Mouse (Mus musculus) embryonic fibroblast, embryonic 13.5 days (primary cell): ENCODE data around the gene Adamts2. TPM values are rescaled to one million over a fixed set of nuclear protein-coding genes. Genes with fewer than 3 reads are reported as not detected.

Experiments
- H3K27ac ChIP-seq: 2 replicates; pipeline ENCODE4 v1.5.1; 2012; ENCODE audit warnings: low read length, control low read depth, inconsistent platforms; ENCODE audit not compliant: insufficient read depth
- H3K4me1 ChIP-seq: 2 replicates; pipeline ENCODE4 v1.6.1; 2011; ENCODE audit warnings: low read length; ENCODE audit not compliant: control insufficient read depth, insufficient read depth
- H3K4me3 ChIP-seq: 2 replicates; pipeline ENCODE4 v1.5.1; 2011; ENCODE audit warnings: mild to moderate bottlenecking, control low read depth, low read length; ENCODE audit not compliant: insufficient read depth
- CTCF ChIP-seq: IDR thresholded peaks from 2 replicates; pipeline ENCODE4 v1.5.1; 2011; ENCODE audit warnings: mild to moderate bottlenecking, control low read depth, low read length, moderate library complexity, borderline replicate concordance; ENCODE audit not compliant: insufficient read depth
- POLR2A ChIP-seq: IDR thresholded peaks from 2 replicates; pipeline ENCODE4 v1.6.1; 2011; ENCODE audit warnings: low read depth, mild to moderate bottlenecking, control low read depth, low read length, moderate library complexity
- polyA plus RNA-seq: library from polyadenylated mRNA; stranded (reverse); fragments of >200 nt; gene quantifications from 2 replicates; pipeline ENCODE4 v1.2.4, GENCODE M21; 2011; ENCODE audit warnings: low read depth; ENCODE audit not compliant: missing spikeins, insufficient read length

Adamts2 gene
- 22.3 and 25.6 TPM in 2 replicates for polyA plus RNA-seq

DNA sequence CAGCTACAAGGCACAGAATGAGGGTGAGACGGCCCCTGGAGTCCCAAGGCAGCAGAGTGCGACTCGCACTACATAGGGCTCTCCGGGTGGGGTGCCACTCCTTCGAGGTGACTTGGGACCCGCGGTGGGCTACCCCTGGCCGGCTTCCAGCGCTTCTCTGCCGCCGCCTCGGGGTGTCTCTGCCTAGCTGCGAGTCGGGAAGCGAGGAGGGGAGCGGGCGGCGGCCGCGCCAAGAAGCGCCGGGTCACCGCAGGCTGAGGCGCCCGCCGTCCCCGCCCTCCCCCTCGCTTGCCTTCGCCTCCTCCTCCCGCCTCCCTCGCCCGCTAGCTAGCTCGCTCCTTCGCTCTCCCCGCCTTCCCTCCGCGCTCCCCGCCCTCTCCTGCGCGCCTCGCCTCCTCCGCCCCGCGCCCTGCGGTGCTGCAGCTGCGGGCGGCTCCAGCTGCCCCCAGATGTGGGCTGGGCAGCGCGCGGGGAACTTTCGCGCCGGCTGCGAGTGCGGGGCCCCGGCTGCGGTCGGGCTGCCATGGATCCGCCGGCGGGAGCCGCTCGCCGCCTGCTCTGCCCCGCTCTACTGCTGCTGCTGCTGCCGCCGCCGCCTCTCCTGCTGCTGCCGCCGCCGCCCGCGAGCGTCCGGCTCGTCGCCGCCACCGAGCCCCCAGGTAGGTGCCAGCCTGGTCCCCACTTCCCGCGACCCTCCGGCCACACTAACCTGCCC lies at the start of gene Adamts2:
Gene Adamts2, plus strand, starts transcription at position 444 of the 715 bp plus-strand sequence.
- Histone ChIP-seq H3K27ac (no peak within 1 kb of the TSS), H3K4me3 (peak within 1 kb of the TSS; percentile 38), H3K4me1 (no peaks in the 10 kb centered on the region; the same call in 1 of the 2 replicates)
- TF ChIP-seq POLR2A (peak; percentile 36; the same call in 1 of the 2 replicates), CTCF (no peak)

DNA sequence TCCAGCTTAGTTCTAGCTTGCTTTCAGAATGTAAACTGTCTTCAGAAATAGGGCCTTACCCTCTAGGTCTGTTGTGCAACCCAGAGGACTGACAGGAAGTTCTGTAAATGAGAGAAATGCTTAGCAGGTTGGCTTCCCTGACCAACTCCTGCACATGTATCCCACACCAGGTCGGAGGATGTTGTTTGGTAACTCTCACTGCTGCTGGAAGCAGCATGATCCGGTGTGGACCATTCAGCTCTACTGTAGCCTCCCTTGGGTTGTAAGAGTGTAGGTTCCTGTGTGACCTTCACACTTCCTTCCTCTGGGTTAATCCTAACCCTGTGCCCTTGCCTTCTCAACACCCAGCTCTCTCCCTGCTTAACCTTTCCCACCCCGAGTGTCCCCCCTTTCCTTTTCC lies 44.8 kb upstream of the Adamts2 start:
- TF ChIP-seq POLR2A, result no peak
- no peak for TF ChIP-seq CTCF
- Histone ChIP-seq H3K4me3 (no peak overlapping the region), H3K4me1 (no peaks in the 10 kb centered on the region), H3K27ac (no peak overlapping the region)

DNA sequence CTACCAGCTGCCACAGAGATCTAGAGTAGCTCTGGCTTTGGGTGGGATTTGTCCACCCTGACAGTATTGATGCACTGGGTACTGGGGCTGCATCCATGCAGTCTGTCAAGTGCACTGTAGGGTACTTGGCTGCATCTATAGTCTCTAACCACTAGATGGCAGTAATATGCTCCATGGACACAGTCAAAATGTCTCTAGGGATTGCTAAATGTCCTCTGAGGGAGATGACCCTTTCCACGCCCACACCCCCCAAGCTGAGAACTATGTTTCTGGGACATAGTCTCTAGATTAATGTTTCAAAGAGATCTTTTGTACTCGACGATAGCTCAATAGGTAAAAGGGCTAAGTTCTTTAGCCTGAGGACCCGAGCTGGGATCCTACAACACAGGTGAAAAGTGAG lies 42.8 kb upstream of the Adamts2 start:
- 0 out of 2 replicates have a peak, but pooled peaks have one; percentile 13 for TF ChIP-seq CTCF
- TF ChIP-seq POLR2A, result no peak
- Histone ChIP-seq H3K4me3 (no peak overlapping the region), H3K4me1 (no peaks in the 10 kb centered on the region), H3K27ac (no peak overlapping the region)

DNA sequence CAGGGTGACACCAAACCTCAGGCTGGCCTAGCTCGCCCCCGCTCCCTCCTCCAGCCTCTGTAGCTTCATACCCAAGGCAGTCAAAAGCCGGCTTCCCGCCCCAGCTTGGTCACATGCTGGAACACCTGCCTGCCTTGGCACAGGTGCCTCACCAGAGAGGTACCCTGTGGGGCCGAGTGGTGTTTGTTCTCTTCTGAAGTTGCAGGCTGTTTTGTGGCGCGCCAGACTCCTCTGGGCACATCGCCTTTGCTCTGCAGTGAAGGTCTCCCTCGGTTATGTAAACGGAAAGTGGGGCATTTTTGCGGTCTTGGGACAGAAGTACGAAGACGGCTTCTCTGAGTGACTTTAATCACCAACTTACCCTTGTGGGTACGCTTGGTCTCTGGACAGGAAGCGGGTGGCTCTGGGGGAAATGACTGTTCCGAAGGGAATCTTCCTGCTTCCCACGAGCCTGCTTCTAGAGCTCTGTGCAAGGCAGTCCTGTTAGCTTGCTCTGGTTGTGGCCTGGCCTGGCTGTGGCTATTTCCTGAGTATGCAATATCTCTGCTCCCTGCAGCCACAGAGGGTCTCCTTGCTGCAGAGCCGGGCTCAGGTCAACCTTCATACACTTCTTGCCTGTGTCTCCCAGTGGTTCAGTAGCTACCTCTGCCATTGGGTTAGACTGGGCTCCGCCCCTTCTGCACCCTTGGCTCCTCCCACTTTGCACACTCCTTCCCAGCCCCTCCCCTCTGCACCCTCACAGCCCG lies 36.2 kb upstream of the Adamts2 start:
- H3K27ac ChIP-seq, result no peak overlapping the region
- H3K4me1 ChIP-seq, result no peaks in the 10 kb centered on the region
- no peak overlapping the region for H3K4me3 ChIP-seq
- TF ChIP-seq CTCF, result no peak
- TF ChIP-seq POLR2A, result no peak

DNA sequence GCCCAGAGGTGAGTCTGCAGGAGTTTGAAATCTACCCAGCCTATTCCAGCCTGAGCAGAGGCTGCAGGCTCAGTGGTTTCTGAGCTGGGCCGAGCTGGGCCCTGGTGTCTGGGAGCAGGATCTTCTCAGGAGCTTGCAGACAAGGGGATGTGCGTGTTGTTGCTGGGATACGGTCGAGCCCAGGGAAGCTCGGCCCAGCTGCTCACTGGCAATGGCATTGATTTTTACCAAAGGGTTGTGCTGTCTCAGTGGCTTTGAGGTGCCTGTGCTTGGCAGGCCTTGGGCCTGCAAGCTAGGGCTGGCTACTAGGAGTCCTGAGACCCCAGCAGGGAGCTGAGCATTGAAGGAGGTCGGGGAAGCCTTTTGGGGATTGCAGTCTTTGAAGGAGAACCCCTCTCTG lies 30.4 kb upstream of the Adamts2 start:
- TF ChIP-seq CTCF (no peak), POLR2A (no peak)
- H3K27ac ChIP-seq, result no peak overlapping the region
- no peak overlapping the region for H3K4me3 ChIP-seq
- no peaks in the 10 kb centered on the region for H3K4me1 ChIP-seq

DNA sequence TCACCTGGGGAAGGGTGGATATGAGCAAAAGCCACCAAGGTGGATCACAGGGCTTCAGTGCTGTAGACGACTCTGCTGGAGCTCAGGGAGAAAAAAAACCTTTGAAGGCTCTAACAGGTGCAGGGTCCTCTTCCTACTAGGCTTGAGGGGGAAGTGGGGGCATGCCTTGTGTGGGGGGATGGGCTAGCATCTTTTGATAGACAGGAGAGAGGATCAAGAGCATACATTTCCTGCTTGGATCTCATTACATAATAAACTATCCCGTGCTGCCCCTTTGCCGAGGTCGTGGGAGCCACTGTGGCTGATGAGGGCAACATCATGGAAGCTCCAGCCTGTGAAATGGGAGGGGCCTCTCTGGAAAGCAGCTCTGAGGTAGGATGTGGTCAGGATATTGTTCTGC lies 25.4 kb upstream of the Adamts2 start:
- Histone ChIP-seq H3K4me1 (no peaks in the 10 kb centered on the region), H3K4me3 (no peak overlapping the region), H3K27ac (no peak overlapping the region)
- TF ChIP-seq POLR2A (no peak), CTCF (no peak)

DNA sequence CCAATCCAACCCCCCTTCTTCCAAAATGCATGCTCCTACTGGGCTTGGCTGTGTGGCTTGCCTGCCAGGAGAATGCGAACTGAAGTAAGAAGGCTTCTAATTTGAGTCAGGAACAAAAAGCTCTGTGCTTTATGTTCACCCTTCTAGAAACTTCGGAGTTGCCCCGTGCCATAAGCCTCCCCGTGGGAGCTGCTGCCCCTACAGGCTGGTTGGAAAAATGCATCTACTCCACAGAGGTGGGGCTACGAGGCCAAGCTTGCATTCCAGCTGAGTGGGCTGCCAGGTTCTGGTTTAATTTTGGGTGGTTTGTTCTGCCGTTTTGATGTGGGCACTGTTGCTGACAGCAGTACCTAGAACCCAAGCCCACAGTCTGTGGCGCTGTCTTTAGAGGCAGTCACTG lies 14.9 kb upstream of the Adamts2 start:
- 0 out of 2 replicates have a peak, but pooled peaks have one; percentile 5 for TF ChIP-seq CTCF
- no peak for TF ChIP-seq POLR2A
- H3K27ac ChIP-seq, result no peak overlapping the region
- no peak overlapping the region for H3K4me3 ChIP-seq
- H3K4me1 ChIP-seq, result no peaks in the 10 kb centered on the region

DNA sequence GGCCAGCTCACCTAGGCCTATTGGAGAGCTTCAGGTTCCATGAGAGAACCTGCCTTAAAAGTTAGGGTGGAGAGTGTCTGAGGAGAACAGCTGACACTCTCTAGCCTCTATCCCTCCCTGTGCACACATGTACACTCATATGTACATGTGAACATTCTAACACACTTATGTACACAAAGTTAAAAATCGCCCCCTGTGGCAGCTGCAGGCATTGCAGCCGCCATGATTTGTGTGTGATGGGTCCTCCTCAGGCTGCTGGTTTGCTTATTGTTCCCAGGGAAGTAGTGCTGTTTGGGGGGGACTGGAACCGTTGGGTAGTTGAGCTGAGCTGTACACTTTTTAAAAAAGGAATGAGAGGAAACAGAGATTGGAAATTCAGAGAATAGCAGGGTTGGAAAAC lies 14.1 kb upstream of the Adamts2 start:
- no peak for TF ChIP-seq POLR2A
- no peak for TF ChIP-seq CTCF

DNA sequence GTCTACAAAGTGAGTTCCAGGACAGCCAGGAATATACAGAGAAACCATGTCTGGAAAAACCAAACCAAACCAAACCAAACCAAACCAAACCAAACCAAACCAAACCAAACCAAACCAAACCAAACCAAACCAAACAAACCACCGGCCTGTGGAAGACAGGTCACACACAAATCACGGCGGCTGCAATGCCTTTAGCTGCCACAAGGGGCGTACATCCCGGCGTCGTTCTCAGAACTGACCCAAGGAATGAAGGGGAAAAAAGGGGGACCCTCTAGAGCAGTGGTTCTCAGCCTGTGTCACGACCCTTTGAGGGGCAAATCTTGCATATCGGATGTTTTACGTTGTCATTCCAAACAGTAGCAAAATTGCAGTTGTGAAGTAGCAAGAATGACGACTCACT lies 12.8 kb upstream of the Adamts2 start:
- TF ChIP-seq POLR2A (no peak), CTCF (peak; percentile 29; the same call in 1 of the 2 replicates)
- no peak overlapping the region for H3K4me3 ChIP-seq
- no peaks in the 10 kb centered on the region for H3K4me1 ChIP-seq

More for the DNA sequence above, 14.1 kb upstream of the Adamts2 start:
- Histone ChIP-seq H3K4me1 (no peaks in the 10 kb centered on the region), H3K4me3 (no peak overlapping the region), H3K27ac (no peak overlapping the region)

DNA sequence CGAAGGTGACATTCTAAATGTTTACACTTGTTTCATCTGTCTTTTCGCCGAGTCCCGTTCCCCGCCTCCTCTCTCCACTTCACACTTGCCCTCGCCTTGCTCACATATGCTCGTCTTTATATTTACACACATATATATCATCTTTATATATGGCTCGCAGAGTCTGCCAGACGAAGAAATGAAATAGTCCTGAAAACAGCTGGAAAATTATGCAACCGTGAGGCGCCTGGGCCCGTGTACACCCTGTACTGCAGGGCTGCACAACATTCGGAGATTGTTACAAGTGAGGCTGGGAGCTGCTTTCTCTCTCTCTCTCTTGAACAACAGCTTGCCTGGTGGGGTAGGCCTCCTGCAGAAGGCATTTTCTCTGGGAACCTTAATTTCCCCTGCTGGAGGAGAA lies 10.8 kb upstream of the Adamts2 start:
- Histone ChIP-seq H3K4me3 (no peak overlapping the region), H3K4me1 (no peaks in the 10 kb centered on the region), H3K27ac (no peak overlapping the region)
- TF ChIP-seq POLR2A (no peak), CTCF (no peak)

More for the DNA sequence above, 12.8 kb upstream of the Adamts2 start:
- no peak overlapping the region for H3K27ac ChIP-seq
